Mouse (Mus musculus) embryonic facial prominence, embryonic 13.5 days (tissue): ENCODE measurements around the gene Ipo11. TPM values are rescaled to one million over a fixed set of nuclear protein-coding genes. Genes with fewer than 3 reads are reported as not detected.

ENCODE experiments used
- ATAC-seq: fragments of 200-750 bp; cut with Nextera tagmentation; 2 replicates; pipeline ENCODE4 v1.8.0; 2017; ENCODE audit warnings: low read depth; ENCODE audit not compliant: insufficient number of reproducible peaks, insufficient read depth, low FRiP score, low TSS enrichment
- H3K27ac ChIP-seq: fragments of 300-500 bp; sonication (generic); 2 replicates; pipeline ENCODE4 v1.5.1; 2015; ENCODE audit warnings: moderate library complexity, mild to moderate bottlenecking, inconsistent platforms
- H3K27me3 ChIP-seq: fragments of 300-500 bp; sonication (generic); 2 replicates; pipeline ENCODE4 v1.6.1; 2015; ENCODE audit warnings: mild to moderate bottlenecking, inconsistent platforms
- H3K36me3 ChIP-seq: fragments of 300-500 bp; sonication (generic); 2 replicates; pipeline ENCODE4 v1.6.1; 2015; ENCODE audit warnings: mild to moderate bottlenecking, inconsistent platforms
- H3K4me1 ChIP-seq: fragments of 300-500 bp; sonication (generic); 2 replicates; pipeline ENCODE4 v1.6.1; 2015; ENCODE audit warnings: inconsistent platforms
- H3K4me2 ChIP-seq: fragments of 300-500 bp; sonication (generic); 2 replicates; pipeline ENCODE4 v1.6.1; 2015; ENCODE audit warnings: moderate library complexity, mild to moderate bottlenecking, inconsistent platforms
- H3K4me3 ChIP-seq: fragments of 300-500 bp; sonication (generic); 2 replicates; pipeline ENCODE4 v1.5.1; 2015; ENCODE audit warnings: mild to moderate bottlenecking, inconsistent platforms
- H3K9ac ChIP-seq: fragments of 300-500 bp; sonication (generic); 2 replicates; pipeline ENCODE4 v1.6.1; 2015; ENCODE audit warnings: mild to moderate bottlenecking, inconsistent platforms
- H3K9me3 ChIP-seq: fragments of 300-500 bp; sonication (generic); 2 replicates; pipeline ENCODE4 v1.6.1; 2016; ENCODE audit warnings: inconsistent platforms
- WGBS: fragments of 180-500 bp; shearing (Covaris S2); methylation state at CpG from one replicate; pipeline ENCODE4 v1.1.7; 2015; ENCODE audit warnings: mixed read lengths; 5-methylcytosine and 5-hydroxymethylcytosine counted together
- polyA plus RNA-seq: library from polyadenylated mRNA; unstranded; fragments of >200 nt; fragmentation: Nextera tagmentation; extraction: Ambion mirVana; gene quantifications from 2 replicates; pipeline ENCODE4 v1.2.1, GENCODE M21; 2015

Ipo11 gene
- polyA plus RNA-seq, 1 experiment from 2014 or later = 47.8 TPM

DNA sequence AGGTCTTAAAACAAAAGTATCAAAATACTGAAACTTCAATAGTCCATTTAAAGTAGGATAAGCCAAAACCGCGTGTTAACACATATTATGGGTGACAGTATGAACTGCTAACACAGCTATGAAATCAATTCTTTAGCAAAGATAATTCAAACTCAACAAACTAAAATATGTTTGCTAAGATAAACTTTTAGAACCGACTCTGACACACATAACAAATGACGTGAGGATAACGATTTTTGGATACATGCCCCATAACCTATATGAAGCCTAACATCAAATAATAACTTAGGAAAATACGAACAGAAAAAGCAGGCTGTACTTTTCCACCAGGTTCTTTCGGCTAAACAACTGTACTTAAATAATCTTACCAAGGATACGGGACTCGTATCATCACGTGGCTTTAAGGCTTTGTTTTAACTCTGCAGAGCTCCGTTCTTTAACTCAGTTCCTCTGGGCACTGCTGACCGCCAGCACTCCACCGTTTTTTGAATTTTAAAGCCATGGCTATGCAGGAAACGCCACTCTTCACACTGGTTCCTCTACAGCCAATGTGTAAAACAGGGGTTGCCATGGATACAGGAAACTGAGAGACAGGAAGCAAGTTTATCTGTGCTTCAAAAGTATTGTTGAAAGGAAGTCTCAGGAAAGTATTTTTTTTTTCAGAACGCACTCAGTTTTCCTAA, 100.8 kb downstream of the Ipo11 start:
- no peaks in the 10 kb centered on the region for H3K9me3 ChIP-seq
- no peak overlapping the region for H3K4me2 ChIP-seq
- H3K4me3 ChIP-seq = no peak overlapping the region

DNA sequence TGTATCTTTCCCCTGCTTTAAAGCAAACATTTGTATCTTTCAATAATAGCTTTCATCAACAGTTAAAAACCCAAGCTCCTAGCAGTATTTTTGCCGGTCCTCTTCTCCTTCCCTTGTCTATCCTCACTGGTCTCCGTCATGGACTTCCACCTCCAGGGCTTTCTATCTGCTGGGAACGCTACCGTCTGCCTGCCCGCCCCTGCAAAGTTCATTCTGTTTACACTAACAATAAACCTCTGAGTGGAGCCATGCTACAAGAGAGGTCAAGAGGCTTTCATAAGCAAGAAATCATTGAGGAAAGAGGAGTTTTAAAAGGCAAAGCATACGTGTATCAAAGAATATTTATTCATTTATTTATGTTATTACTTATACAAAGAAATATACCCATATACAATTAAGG, 106.7 kb downstream of the Ipo11 start:
- Histone ChIP-seq H3K4me2 (no peak overlapping the region), H3K27me3 (no peaks in the 10 kb centered on the region)

More for the DNA sequence above, 100.8 kb downstream of the Ipo11 start:
- peaks cover 12% of the 10 kb centered on the region for H3K36me3 ChIP-seq
- WGBS = 78% methylated on average over 15 of the region's 15 CpGs
- no peak overlapping the region for H3K27ac ChIP-seq
- no peaks in the 10 kb centered on the region for H3K27me3 ChIP-seq
- ATAC-seq = no peak
- H3K9ac ChIP-seq = no peak overlapping the region
- H3K4me1 ChIP-seq = no peaks in the 10 kb centered on the region

DNA sequence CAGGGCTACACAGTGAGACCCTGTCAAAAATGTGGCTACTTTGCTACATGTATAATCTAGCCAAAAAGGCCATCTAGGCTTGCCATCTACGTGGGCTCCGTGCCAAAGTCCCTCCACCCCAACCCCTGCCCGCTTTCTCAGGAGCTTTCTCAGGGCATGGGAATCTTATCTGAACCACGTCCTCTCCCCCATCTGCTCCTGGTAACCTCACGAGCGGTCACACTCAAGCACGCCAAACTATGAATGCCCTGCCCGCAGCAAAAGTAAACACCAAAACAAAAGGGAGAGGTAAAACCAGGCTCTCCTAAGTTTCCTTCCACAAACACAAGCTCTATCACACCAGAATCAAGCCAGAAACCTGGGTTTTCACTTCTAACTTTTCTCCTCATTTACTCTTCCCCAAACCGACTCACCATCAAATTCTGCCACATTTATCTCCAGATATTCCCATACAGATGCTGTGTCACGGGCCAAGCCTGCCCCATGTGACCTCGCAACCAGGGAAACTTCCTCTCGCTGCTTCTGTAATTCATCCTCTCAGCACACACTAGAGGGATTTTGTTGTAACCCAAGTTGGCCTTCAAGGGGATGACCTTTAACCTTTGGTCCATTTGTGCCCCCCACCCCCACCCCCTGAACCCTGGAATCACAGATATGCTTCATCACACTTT, 107.3 kb downstream of the Ipo11 start:
- no peak overlapping the region for H3K4me3 ChIP-seq
- H3K9ac ChIP-seq = no peak overlapping the region
- no peaks in the 10 kb centered on the region for H3K4me1 ChIP-seq
- H3K27me3 ChIP-seq = no peaks in the 10 kb centered on the region
- peaks cover 12% of the 10 kb centered on the region; the same call in 1 of the 2 replicates for H3K36me3 ChIP-seq
- H3K27ac ChIP-seq = no peak overlapping the region
- H3K9me3 ChIP-seq = no peaks in the 10 kb centered on the region
- H3K4me2 ChIP-seq = no peak overlapping the region
- WGBS = 64% methylated on average over 12 of the region's 12 CpGs
- ATAC-seq = no peak

More for the DNA sequence above, 106.7 kb downstream of the Ipo11 start:
- 34% methylated on average over 6 of the region's 6 CpGs for WGBS
- Histone ChIP-seq H3K27ac (no peak overlapping the region), H3K4me3 (no peak overlapping the region), H3K9ac (no peak overlapping the region), H3K36me3 (peaks cover 13% of the 10 kb centered on the region; the same call in 1 of the 2 replicates), H3K9me3 (no peaks in the 10 kb centered on the region), H3K4me1 (no peaks in the 10 kb centered on the region)
- no peak for ATAC-seq

DNA sequence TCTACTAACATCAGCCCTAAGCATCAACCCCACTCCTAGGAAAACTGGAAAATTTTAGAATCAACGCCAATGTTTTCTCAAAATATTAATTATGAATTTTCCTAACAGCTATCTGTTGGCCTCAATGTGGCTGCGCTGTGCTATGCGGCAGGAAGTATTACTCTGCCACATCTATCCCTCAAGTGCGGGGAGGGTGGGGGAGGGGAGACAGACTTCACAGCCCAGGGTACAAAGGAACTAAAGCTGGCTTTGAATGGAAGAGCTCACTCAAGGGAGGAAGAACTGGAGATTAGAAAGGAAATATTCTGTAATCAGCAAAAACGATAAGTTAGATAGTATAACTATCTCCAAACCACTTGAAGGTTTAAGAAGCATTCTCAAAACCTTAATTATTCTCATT, 111.1 kb downstream of the Ipo11 start:
- Histone ChIP-seq H3K36me3 (peaks cover 6% of the 10 kb centered on the region; the same call in 1 of the 2 replicates), H3K4me2 (no peak overlapping the region), H3K9ac (no peak overlapping the region), H3K27ac (no peak overlapping the region), H3K9me3 (no peaks in the 10 kb centered on the region), H3K4me1 (no peaks in the 10 kb centered on the region), H3K27me3 (no peaks in the 10 kb centered on the region), H3K4me3 (no peak overlapping the region)
- 69% methylated on average over 5 of the region's 5 CpGs for WGBS
- ATAC-seq = no peak

DNA sequence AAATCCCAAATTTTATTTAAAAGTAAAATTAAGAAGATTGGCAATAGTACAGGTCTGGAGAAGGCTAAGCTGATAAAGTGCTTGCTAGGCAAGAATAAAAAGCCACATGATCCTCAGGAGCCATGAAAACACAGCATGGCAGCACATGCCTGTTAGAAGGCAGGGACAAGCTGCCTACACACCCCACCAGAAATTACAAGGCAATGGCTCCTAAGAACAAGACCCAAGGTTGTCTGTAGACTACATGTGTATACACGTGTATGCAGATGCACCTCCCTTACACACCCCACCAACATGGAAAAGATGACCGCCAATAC, 112.9 kb downstream of the Ipo11 start:
- Histone ChIP-seq H3K27me3 (no peaks in the 10 kb centered on the region), H3K9me3 (no peaks in the 10 kb centered on the region), H3K36me3 (peaks cover 11% of the 10 kb centered on the region), H3K4me2 (no peak overlapping the region), H3K4me3 (no peak overlapping the region), H3K9ac (no peak overlapping the region), H3K4me1 (no peaks in the 10 kb centered on the region), H3K27ac (no peak overlapping the region)
- ATAC-seq = no peak
- WGBS = 91% methylated on average over 2 of the region's 2 CpGs

DNA sequence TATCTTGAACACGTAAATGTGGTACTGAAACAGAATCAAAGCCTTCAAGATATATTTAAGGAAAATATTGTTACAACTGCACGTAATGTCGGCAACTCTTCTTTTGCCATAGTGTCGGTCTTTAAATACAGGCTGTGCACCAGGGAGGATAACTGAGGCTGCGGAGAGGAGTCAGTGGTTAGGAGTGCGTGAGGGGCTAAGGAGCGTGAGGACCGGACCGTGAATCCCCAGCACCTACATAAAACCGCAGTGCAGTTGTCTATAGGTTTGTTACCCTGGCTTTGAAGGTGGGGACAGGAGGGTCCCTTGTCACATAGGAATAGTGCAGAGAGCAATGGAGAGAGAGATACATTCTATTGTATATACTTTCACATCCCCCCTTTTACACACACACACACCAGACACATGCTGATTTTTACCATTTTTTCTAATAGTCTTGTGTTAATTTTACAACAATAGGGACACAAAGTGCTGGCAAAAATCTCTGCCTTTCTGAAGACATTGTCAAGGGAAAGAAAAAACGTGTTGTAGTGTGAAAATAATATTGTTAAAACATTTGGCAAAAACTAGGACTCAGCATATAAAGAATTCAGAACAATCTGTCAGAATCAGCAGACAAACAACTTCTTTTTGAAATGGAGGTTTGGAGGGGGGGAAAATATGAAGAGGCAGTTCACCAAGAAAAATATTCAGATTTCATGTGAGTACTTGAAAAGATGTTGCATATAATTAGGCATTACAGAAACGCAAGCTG, 113.5 kb downstream of the Ipo11 start:
- no peak for ATAC-seq
- H3K36me3 ChIP-seq = peaks cover 13% of the 10 kb centered on the region
- no peak overlapping the region for H3K9ac ChIP-seq
- H3K4me2 ChIP-seq = no peak overlapping the region
- WGBS = 93% methylated on average over 12 of the region's 12 CpGs
- no peaks in the 10 kb centered on the region for H3K27me3 ChIP-seq
- H3K4me3 ChIP-seq = no peak overlapping the region
- H3K27ac ChIP-seq = no peak overlapping the region
- H3K4me1 ChIP-seq = no peaks in the 10 kb centered on the region
- no peaks in the 10 kb centered on the region for H3K9me3 ChIP-seq

DNA sequence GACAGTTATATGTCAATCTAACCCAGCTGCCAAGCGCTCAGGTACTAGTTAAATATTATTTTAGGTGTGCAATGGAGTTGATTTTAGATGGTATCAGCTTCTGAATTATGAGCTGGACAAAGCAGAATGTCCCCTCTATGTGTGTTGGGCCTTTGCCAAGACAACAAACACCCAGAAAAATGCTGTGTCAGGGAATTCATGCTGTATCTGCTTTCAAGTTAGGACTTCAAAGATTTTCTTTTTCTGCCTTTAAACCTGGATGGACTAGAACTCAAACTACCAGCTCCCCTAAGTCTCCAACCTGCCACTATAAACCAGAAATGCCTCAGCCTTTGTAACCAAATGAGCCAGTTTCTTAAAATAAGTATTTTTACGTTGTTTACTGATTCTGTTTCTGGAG, 116.6 kb downstream of the Ipo11 start:
- Histone ChIP-seq H3K9ac (no peak overlapping the region), H3K4me3 (no peak overlapping the region), H3K4me1 (no peaks in the 10 kb centered on the region), H3K27ac (no peak overlapping the region), H3K9me3 (no peaks in the 10 kb centered on the region), H3K27me3 (no peaks in the 10 kb centered on the region), H3K4me2 (no peak overlapping the region), H3K36me3 (peaks cover 8% of the 10 kb centered on the region)
- no peak for ATAC-seq
- 93% methylated on average over 2 of the region's 2 CpGs for WGBS

DNA sequence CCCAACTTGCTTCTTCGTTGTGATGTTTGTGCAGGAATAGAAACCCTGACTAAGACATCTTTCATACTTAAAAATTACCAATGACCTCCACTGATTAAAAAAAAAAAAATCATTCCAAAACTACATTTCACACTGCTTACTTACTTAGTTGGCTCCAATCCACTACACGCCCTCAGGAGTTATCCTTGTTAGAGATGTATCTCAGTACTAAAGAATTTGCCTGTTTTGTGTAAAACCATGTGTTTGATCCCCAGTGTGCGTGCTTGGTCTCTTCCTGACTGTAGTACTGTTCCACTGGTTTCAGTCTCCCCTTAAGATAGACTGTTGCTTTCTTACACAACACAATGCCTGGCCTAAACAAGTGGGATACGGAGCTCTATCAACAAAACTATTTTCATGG, 117.0 kb downstream of the Ipo11 start:
- Histone ChIP-seq H3K9ac (no peak overlapping the region), H3K4me3 (no peak overlapping the region), H3K4me1 (no peaks in the 10 kb centered on the region), H3K27me3 (no peaks in the 10 kb centered on the region), H3K9me3 (no peaks in the 10 kb centered on the region), H3K4me2 (no peak overlapping the region), H3K27ac (no peak overlapping the region), H3K36me3 (peaks cover 8% of the 10 kb centered on the region)
- WGBS = 81% methylated on average over 4 of the region's 4 CpGs
- ATAC-seq = no peak

DNA sequence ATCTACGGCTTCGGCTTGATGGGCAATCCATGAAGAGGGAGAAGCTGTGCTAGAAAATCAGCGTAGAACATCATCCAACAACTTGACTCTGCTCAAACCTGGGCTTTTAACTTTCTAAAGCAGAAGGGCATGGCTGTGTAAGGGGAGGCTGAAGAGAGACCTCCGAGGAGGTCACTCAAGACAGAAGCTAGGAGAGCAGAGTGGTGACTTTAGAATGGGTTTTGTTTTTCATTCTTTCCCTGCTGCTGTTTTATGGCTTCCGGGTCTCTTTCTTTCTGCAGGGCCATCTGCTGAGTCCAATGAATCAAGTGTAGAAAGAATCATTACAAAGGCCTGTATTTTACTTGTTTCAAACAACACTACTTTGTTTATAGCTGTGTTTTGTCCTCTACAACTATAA, 119.7 kb downstream of the Ipo11 start:
- no peaks in the 10 kb centered on the region for H3K27me3 ChIP-seq
- H3K4me2 ChIP-seq = no peak overlapping the region
- peaks cover 8% of the 10 kb centered on the region for H3K36me3 ChIP-seq
- H3K27ac ChIP-seq = no peak overlapping the region
- no peak for ATAC-seq
- no peaks in the 10 kb centered on the region for H3K9me3 ChIP-seq
- no peak overlapping the region for H3K4me3 ChIP-seq
- H3K9ac ChIP-seq = no peak overlapping the region
- 90% methylated on average over 5 of the region's 5 CpGs for WGBS
- no peaks in the 10 kb centered on the region for H3K4me1 ChIP-seq

DNA sequence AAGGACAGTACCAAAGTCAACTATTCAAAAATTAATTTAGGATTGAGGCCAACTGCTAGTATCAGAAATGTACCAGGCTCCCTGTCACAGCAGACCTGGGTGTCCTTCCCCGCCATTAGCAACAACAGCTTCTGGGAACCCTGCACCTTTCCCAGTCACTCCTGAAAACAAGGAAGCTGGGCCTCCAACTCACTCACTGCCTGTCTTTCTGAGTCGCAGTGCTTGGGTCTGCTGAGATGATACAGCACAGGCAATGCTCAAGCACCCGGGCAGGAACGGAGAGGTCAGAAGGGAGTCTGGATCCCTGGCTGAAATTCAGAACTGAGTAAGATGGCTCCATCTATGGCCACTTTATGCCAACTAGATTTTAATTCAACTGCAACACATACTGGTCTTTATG, 123.2 kb downstream of the Ipo11 start:
- H3K4me3 ChIP-seq = no peak overlapping the region
- 89% methylated on average over 4 of the region's 4 CpGs for WGBS
- no peak for ATAC-seq
- H3K27me3 ChIP-seq = no peaks in the 10 kb centered on the region
- H3K36me3 ChIP-seq = peaks cover 19% of the 10 kb centered on the region
- no peak overlapping the region for H3K9ac ChIP-seq
- no peak overlapping the region for H3K4me2 ChIP-seq
- H3K27ac ChIP-seq = no peak overlapping the region
- H3K4me1 ChIP-seq = no peaks in the 10 kb centered on the region
- H3K9me3 ChIP-seq = no peaks in the 10 kb centered on the region

DNA sequence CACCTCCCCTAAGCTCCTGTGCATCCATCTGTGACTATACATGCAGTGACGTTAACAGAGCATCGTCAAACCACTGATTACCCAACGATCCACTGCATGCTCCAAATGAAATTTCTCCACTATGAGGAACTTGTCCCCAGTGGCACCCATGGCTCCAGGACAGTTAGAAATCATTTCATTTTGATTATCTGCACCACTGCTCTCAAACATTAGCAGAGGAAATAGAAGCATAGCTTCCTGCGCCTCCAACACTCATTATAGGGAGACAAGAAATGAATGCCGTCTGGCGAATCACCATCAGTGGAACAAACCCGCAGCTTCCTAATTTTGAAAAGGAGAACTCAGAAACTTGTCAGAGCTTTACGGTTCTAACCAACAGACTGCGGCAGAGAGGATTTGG, 123.7 kb downstream of the Ipo11 start:
- no peak overlapping the region for H3K27ac ChIP-seq
- H3K4me1 ChIP-seq = no peaks in the 10 kb centered on the region
- 88% methylated on average over 9 of the region's 9 CpGs for WGBS
- H3K9ac ChIP-seq = no peak overlapping the region
- H3K4me3 ChIP-seq = no peak overlapping the region
- no peaks in the 10 kb centered on the region for H3K9me3 ChIP-seq
- peaks cover 19% of the 10 kb centered on the region; the same call in 1 of the 2 replicates for H3K36me3 ChIP-seq
- no peak for ATAC-seq
- H3K27me3 ChIP-seq = no peaks in the 10 kb centered on the region
- no peak overlapping the region for H3K4me2 ChIP-seq

DNA sequence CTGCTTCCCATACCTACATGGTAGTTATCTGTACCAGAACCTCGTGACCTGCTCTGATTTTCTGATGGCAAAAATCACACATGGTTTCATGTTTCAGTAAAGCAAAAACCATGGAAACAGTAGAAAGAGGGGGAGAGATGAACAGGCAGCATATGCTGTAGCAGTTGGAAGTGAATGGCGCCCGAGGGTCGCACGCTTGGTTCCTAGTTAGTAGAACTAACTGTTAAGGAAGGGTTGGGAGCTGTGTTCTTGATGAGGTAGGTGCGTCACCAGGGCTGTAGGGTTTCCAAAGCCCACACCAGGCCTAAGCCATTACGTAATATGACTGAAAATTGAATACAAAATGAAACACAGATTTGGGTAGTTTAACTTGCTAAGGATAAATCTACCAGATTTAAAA, 126.6 kb downstream of the Ipo11 start:
- Histone ChIP-seq H3K4me1 (no peaks in the 10 kb centered on the region), H3K27ac (no peak overlapping the region), H3K9me3 (no peaks in the 10 kb centered on the region), H3K4me3 (no peak overlapping the region), H3K36me3 (peaks cover 21% of the 10 kb centered on the region; the same call in 1 of the 2 replicates), H3K4me2 (no peak overlapping the region), H3K9ac (no peak overlapping the region), H3K27me3 (no peaks in the 10 kb centered on the region)
- ATAC-seq = no peak
- 87% methylated on average over 7 of the region's 7 CpGs for WGBS
